Mouse (Mus musculus) duodenum, adult 2 months (tissue): ENCODE results near the gene Hacd2. TPM values are rescaled to one million over a fixed set of nuclear protein-coding genes. Genes with fewer than 3 reads are reported as not detected.

Source experiments
- polyA plus RNA-seq: library from polyadenylated mRNA; depleted of rRNA; stranded (reverse); fragments of >200 nt; gene quantifications from 2 replicates; pipeline ENCODE4 v1.2.3, GENCODE M21; 2012; ENCODE audit warnings: low replicate concordance; rRNA removed

The Hacd2 gene
- 3.4 and 15.0 TPM in 2 replicates for polyA plus RNA-seq

DNA sequence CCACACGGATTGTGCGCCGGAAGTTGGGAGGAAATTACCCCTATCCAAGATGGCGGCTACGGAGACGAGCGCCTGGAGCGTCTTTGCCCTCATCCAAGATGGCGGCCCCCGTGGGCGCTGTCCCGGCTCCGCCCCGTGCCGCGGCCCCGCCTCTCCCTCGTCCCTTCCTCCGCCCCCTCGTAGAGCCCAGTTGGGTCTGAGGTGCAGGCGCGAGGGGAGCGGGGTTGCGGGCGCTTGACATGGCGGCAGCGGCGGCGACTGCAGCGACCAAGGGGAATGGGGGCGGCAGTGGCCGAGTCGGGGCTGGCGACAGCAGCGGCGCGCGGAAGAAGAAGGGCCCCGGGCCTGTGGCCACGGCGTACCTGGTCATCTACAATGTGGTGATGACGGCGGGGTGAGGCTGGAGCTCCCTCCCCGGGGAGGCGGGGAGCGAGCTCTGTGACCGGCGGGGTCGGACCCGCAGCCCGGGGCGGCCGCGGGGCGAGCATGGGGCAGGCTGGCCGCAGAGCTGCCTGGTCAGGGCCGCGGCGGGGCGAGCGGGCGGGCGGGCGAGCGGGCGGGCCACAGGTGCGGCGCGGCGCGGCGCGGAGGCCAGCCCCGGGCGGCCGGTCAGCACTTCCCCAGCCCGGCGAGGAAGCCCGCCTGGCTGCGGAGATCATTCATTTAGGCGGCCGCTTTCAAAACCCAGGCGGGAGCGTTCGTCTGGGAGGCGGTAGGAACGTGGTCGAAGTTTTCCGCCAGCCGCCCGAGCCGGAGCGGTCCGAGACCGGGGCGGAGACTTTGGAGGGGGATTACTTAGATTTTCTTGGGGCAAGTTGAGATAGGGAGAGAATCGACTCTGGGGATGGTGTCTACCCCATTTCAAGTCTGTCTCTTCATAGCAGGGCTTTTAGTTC is at the start of gene Hacd2:
Gene Hacd2 (plus strand): TSS at position 187 of the 896 bp plus-strand sequence.

DNA sequence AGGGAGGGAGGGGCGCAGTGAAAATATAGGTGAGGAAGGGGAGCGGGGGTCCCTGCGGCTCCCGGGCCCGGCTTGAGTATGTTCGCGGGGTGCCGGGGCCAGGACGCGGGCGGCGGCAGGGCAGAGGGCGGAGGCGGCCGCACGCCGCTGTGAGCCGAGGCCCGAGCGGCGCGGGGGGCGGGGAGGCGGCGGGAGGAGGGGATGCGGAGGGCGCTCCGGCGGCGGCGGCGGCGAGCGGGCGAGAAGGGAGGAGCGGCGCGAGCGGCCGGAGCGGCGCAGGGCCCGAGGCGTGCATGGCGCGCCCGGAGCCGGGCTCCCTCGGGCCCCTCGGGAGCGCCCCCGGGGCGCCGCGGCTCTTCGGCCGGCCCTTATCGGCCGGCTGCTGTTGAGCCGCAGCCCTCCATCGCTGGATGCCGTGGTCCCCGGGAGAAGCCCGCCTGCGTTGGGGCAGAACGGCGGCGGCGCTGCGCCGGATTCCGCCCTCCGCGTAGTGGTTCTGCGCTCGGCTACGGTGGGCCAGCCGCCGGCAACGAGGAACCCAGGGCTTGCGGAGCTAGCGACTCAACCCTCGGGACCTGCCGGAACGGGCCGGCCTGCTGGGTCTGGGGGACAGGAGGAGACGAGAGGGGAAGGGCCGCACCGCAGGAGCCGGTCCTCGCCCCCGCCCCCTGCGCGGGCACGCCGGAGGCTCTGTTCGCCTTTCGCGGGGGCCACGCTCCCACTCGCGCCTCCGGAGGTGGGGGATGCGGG is 132.6 kb downstream of the Hacd2 start, which contains the start of gene Adcy5:
Gene Adcy5 (plus strand): TSS at position 237 of the 750 bp plus-strand sequence.

Other genes starting within 250 kb of the Hacd2 start
- 11.1 and 14.1 TPM in 2 replicates for gene Adcy5, start 132.4 kb downstream of the Hacd2 start, polyA plus RNA-seq